Mouse (Mus musculus): ENCODE measurements around the gene Tbx4.

DNA sequence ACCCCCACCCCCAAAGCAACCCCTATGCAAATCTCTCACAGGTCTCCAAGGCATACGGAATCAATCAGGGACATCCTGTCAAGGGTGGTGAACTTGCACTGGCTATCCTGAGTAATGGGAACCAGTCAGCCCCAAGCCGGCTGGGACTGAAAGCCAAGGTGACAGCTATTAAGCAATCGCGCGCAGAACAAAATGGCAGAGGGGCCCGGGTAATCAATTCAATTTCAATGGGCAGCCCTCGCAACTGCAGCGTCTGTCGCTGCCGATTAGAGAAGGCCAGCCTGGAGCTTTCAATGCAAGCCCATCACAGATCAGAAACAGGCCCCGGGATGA, 31.7 kb downstream of the Tbx4 start:
- no peak for TF ChIP-seq CTCF (IDR thresholded peaks at IDR 0.05; ENCODE audit: low read depth, low read length)
- no peak for TF ChIP-seq POLR2A (IDR thresholded peaks at IDR 0.05; ENCODE audit: borderline replicate concordance, low read depth, low read length)
